Mouse (Mus musculus): ENCODE results near the gene Tmem178. TPM values are rescaled to one million over a fixed set of nuclear protein-coding genes. Genes with fewer than 3 reads are reported as not detected.

Tmem178 gene
- polyA plus RNA-seq, 1 experiment: 4.0 TPM

DNA sequence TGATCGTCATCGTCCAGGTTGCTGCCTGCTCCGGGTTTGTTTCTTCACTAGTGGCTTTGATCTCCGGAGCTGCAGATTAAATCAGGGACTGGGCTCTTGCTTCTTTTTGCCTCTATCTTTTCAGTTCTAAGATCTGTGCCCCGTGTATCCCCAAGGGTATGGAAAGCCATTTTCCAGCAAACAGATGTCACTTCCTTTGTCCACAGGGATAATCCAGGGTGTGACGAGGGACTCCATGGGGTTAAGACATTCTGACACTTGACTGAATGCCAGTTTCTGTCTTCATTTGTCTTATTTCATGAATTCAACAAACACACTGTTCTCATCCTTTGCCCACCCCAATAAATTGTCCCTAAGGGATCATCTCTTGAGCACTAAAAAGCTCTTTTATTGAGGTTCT, 54.5 kb downstream of the Tmem178 start:
- Histone ChIP-seq H3K4me1 (ENCODE audit: control insufficient read depth, insufficient read depth, insufficient read length, low read length) (no peaks in the 10 kb centered on the region), H3K27ac (ENCODE audit: insufficient read depth, low read depth, low read length) (no peak overlapping the region), H3K27me3 (ENCODE audit: control insufficient read depth, insufficient read depth, low read length) (no peaks in the 10 kb centered on the region), H3K4me3 (ENCODE audit: low read depth, low read length) (no peak overlapping the region), H3K36me3 (ENCODE audit: control insufficient read depth, insufficient read depth, low read length) (no peaks in the 10 kb centered on the region)
- WGBS: 65% methylated on average over 6 of the region's 6 CpGs
- no peak for TF ChIP-seq POLR2A (IDR thresholded peaks at IDR 0.05; ENCODE audit: low read depth, low read length)
- no peak for TF ChIP-seq CTCF (IDR thresholded peaks at IDR 0.05; ENCODE audit: extremely low read depth, insufficient read length, insufficient replicate concordance, low read depth, low read length)

DNA sequence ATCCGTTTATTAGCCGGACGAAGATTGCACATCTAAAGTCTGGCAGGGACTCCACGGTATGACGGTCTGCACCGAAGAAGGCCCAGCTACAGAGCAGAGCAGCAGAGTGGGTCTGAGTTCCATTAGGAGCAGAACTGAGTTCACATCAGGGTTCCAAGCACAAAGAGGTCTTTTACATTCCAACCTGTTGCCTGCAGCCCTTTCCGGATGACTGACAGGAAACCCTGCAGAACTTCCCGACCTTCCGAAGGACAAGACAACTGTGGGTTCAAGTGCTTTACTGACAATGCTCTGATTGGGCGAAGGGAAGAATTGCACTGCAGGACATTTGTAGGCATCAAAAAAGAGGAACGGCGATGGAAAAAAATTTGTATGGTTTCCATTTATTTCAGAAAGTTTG, 56.6 kb downstream of the Tmem178 start:
- H3K27ac ChIP-seq (ENCODE audit: insufficient read depth, low read depth, low read length): no peak overlapping the region
- H3K4me1 ChIP-seq (ENCODE audit: control insufficient read depth, insufficient read depth, insufficient read length, low read length): no peaks in the 10 kb centered on the region
- WGBS: 87% methylated on average over 12 of the region's 12 CpGs
- no peak for TF ChIP-seq CTCF (IDR thresholded peaks at IDR 0.05; ENCODE audit: extremely low read depth, insufficient read length, insufficient replicate concordance, low read depth, low read length)
- TF ChIP-seq POLR2A (IDR thresholded peaks at IDR 0.05; ENCODE audit: low read depth, low read length): no peak
- H3K36me3 ChIP-seq (ENCODE audit: control insufficient read depth, insufficient read depth, low read length): no peaks in the 10 kb centered on the region
- no peaks in the 10 kb centered on the region for H3K27me3 ChIP-seq (ENCODE audit: control insufficient read depth, insufficient read depth, low read length)
- no peak overlapping the region for H3K4me3 ChIP-seq (ENCODE audit: low read depth, low read length)

DNA sequence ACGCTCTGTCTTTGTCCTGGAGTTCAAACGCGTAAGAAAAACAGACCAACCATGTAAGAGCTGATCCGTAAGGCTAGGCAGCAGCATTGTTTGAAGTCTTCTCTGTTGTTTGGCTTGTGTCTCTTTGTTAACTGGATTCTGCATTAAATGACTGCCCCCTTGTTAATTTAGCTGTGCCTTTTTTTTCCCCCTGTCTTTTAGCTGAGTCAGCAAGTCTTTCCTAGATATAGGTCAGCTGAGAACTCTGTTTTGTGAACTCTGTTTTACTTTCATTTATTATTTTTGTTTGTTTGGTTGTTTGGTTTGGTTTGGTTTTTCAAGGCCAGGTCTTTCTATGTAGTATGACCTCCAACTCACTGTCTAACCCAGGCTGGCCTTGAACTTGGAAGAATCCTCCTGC, 57.2 kb downstream of the Tmem178 start:
- no peak overlapping the region for H3K27ac ChIP-seq (ENCODE audit: insufficient read depth, low read depth, low read length)
- H3K36me3 ChIP-seq (ENCODE audit: control insufficient read depth, insufficient read depth, low read length): no peaks in the 10 kb centered on the region
- H3K4me3 ChIP-seq (ENCODE audit: low read depth, low read length): no peak overlapping the region
- no peaks in the 10 kb centered on the region for H3K4me1 ChIP-seq (ENCODE audit: control insufficient read depth, insufficient read depth, insufficient read length, low read length)
- H3K27me3 ChIP-seq (ENCODE audit: control insufficient read depth, insufficient read depth, low read length): no peaks in the 10 kb centered on the region
- WGBS: 98% methylated on average over 4 of the region's 4 CpGs
- no peak for TF ChIP-seq CTCF (IDR thresholded peaks at IDR 0.05; ENCODE audit: extremely low read depth, insufficient read length, insufficient replicate concordance, low read depth, low read length)
- TF ChIP-seq POLR2A (IDR thresholded peaks at IDR 0.05; ENCODE audit: low read depth, low read length): no peak

DNA sequence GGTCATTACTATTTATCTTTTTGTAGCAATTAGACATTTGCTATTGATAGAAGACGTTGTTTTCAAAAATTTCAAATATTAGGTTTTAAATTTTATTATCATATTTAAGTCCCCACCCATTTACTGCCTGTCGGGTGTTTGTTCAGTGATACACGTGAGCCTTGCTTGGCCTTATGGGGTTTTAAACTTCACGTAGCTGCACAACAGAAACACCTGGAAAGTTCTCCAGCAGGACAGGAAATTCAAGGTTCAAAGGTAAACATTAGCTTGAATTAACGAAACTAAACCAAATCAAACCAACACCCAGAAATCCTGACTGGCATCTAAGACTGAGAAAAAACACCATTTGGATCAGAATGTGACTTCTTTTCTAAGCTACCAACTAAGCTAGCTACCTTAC, 57.7 kb downstream of the Tmem178 start:
- 35% methylated on average over 5 of the region's 5 CpGs for WGBS
- H3K27ac ChIP-seq (ENCODE audit: insufficient read depth, low read depth, low read length): no peak overlapping the region

DNA sequence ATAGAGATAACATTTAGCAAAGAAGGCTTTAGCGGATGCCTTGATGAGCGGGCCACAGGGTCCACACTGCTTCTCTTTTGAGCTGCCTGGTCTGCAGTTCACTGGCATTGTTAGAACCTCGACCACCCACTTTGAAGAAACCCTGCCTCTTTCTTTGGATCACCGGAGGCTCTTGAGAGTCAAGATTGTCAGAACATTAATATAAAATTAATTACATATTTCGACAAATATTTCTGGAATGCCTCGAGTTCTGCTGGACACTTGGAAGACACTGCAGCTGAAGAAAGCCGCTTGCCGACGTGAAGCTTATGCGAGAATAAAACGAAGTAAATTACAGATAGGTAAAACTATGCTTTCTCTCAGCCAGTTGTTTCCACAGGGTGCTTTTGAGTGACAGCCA, 60.0 kb downstream of the Tmem178 start:
- TF ChIP-seq POLR2A (IDR thresholded peaks at IDR 0.05; ENCODE audit: low read depth, low read length) (no peak), CTCF (IDR thresholded peaks at IDR 0.05; ENCODE audit: extremely low read depth, insufficient read length, insufficient replicate concordance, low read depth, low read length) (no peak)
- Histone ChIP-seq H3K36me3 (ENCODE audit: control insufficient read depth, insufficient read depth, low read length) (no peaks in the 10 kb centered on the region), H3K4me3 (ENCODE audit: low read depth, low read length) (no peak overlapping the region), H3K4me1 (ENCODE audit: control insufficient read depth, insufficient read depth, insufficient read length, low read length) (no peaks in the 10 kb centered on the region), H3K27me3 (ENCODE audit: control insufficient read depth, insufficient read depth, low read length) (no peaks in the 10 kb centered on the region), H3K27ac (ENCODE audit: insufficient read depth, low read depth, low read length) (no peak overlapping the region)
- 80% methylated on average over 11 of the region's 11 CpGs for WGBS

More for the DNA sequence above, 57.7 kb downstream of the Tmem178 start:
- no peaks in the 10 kb centered on the region for H3K36me3 ChIP-seq (ENCODE audit: control insufficient read depth, insufficient read depth, low read length)
- H3K4me3 ChIP-seq (ENCODE audit: low read depth, low read length): no peak overlapping the region
- H3K27me3 ChIP-seq (ENCODE audit: control insufficient read depth, insufficient read depth, low read length): no peaks in the 10 kb centered on the region
- H3K4me1 ChIP-seq (ENCODE audit: control insufficient read depth, insufficient read depth, insufficient read length, low read length): no peaks in the 10 kb centered on the region
- TF ChIP-seq CTCF (IDR thresholded peaks at IDR 0.05; ENCODE audit: extremely low read depth, insufficient read length, insufficient replicate concordance, low read depth, low read length): no peak
- no peak for TF ChIP-seq POLR2A (IDR thresholded peaks at IDR 0.05; ENCODE audit: low read depth, low read length)

DNA sequence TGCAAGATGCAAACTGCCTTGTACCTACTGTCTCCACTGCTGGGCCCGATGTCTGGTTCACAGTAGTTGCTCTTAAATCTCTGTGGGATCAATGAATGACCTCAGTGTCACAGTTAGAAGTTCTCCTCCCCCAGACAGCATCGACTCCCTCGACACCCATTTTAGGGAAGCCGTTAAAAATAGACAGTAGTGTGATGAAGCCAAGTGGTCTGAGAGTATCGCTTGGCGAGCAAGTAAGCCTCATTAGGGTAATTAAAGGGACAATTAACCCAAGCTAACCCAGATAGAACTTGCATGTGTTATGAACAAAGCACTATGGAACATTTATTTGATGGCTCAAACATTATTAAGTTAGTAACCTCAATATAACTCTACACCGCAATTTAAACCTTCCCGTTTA, 60.9 kb downstream of the Tmem178 start:
- WGBS: 84% methylated on average over 8 of the region's 8 CpGs
- H3K27ac ChIP-seq (ENCODE audit: insufficient read depth, low read depth, low read length): no peak overlapping the region
- no peak overlapping the region for H3K4me3 ChIP-seq (ENCODE audit: low read depth, low read length)
- TF ChIP-seq CTCF (IDR thresholded peaks at IDR 0.05; ENCODE audit: extremely low read depth, insufficient read length, insufficient replicate concordance, low read depth, low read length): no peak
- TF ChIP-seq POLR2A (IDR thresholded peaks at IDR 0.05; ENCODE audit: low read depth, low read length): no peak
- H3K36me3 ChIP-seq (ENCODE audit: control insufficient read depth, insufficient read depth, low read length): no peaks in the 10 kb centered on the region
- H3K27me3 ChIP-seq (ENCODE audit: control insufficient read depth, insufficient read depth, low read length): no peaks in the 10 kb centered on the region
- H3K4me1 ChIP-seq (ENCODE audit: control insufficient read depth, insufficient read depth, insufficient read length, low read length): no peaks in the 10 kb centered on the region

DNA sequence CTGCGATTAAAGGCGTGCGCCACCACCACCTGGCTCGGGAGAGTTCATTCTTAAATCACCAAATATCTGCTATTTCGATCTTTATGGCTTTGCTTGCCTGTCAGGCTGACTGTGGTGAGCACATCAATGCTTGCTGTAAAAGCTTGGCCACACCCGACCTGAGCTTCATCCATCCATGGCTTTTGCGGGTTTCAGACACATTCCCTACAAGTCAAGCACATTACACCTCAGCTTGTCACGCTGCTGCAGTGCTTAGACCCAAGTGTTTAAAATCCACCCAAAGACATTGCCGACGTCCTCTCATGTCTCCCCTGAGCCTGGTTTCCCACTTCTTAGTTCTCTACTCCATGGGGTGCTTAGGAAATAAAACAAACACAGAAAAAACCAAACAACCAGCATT, 64.7 kb downstream of the Tmem178 start:
- no peak overlapping the region for H3K4me3 ChIP-seq (ENCODE audit: low read depth, low read length)
- no peak for TF ChIP-seq CTCF (IDR thresholded peaks at IDR 0.05; ENCODE audit: extremely low read depth, insufficient read length, insufficient replicate concordance, low read depth, low read length)
- no peak for TF ChIP-seq POLR2A (IDR thresholded peaks at IDR 0.05; ENCODE audit: low read depth, low read length)
- H3K27ac ChIP-seq (ENCODE audit: insufficient read depth, low read depth, low read length): no peak overlapping the region
- no peaks in the 10 kb centered on the region for H3K36me3 ChIP-seq (ENCODE audit: control insufficient read depth, insufficient read depth, low read length)
- no peaks in the 10 kb centered on the region for H3K4me1 ChIP-seq (ENCODE audit: control insufficient read depth, insufficient read depth, insufficient read length, low read length)
- 62% methylated on average over 10 of the region's 10 CpGs for WGBS
- H3K27me3 ChIP-seq (ENCODE audit: control insufficient read depth, insufficient read depth, low read length): no peaks in the 10 kb centered on the region

DNA sequence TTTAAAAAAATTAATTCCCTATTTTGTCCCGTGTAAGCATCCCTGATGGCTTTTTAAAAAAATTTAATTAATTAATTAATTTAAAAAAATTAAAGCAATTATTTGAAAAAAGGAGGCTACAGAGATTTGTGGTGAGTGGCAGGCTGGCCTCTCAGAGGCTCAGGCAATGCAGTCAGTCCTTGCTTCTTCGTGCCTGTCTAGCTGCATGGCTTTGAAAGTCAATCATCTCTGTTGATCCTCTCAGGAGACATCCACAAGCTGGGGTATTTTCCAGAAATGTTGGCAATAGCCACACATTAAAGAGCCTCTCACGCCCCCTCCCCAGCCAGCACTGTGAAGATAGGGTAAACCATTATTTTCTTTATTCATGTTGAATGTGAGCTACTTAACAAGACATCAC, 65.8 kb downstream of the Tmem178 start:
- Histone ChIP-seq H3K27ac (ENCODE audit: insufficient read depth, low read depth, low read length) (no peak overlapping the region), H3K4me1 (ENCODE audit: control insufficient read depth, insufficient read depth, insufficient read length, low read length) (no peaks in the 10 kb centered on the region), H3K27me3 (ENCODE audit: control insufficient read depth, insufficient read depth, low read length) (no peaks in the 10 kb centered on the region), H3K4me3 (ENCODE audit: low read depth, low read length) (no peak overlapping the region), H3K36me3 (ENCODE audit: control insufficient read depth, insufficient read depth, low read length) (no peaks in the 10 kb centered on the region)
- WGBS: 83% methylated on average over 3 of the region's 3 CpGs
- no peak for TF ChIP-seq CTCF (IDR thresholded peaks at IDR 0.05; ENCODE audit: extremely low read depth, insufficient read length, insufficient replicate concordance, low read depth, low read length)
- TF ChIP-seq POLR2A (IDR thresholded peaks at IDR 0.05; ENCODE audit: low read depth, low read length): no peak
